19 mouse cellular contexts compared by ENCODE assay signal in the genomic region with DNA sequence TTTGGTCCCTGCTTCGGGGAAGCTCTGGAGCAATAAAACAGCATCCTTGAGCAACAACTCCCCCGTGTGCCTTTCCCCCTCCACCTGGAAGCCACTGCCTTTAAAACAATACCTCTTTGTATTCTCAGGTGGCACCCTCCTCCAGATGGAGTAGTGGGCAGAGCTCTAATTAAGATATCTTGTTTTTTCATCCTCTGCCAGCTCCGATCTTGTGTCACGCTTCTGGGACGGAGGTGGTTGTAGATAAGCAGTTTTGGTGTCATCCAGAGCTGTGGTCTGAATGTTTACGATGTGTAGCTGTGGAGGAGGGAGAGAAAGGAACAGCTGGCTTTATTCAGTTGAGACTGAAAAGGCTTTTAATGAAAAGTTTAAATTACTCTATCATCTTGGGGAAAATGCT.
DNase-seq lines count a peak whose midpoint lies in the region; ATAC-seq and TF ChIP-seq lines count a peak whose summit lies in the region.
"Had no signal": no experiment of that assay in that cellular context is flagged by ENCODE, and none has a peak within 500 bp of the region (broad histone marks: within the 10 kb centered on the region; RNA-seq: fewer than 3 reads in every experiment).

No protein-coding gene starts in this region.

- H3K9ac ChIP-seq in kidney, postnatal 0 days (ENCODE audit: low read depth, low read length): no peak overlapping the region
- no peak overlapping the region for H3K9ac ChIP-seq in liver, embryonic 14.5 days (replicated peaks)
- H3K9ac ChIP-seq: embryonic facial prominence, embryonic 13.5 days; forebrain, embryonic 12.5 days; hindbrain, embryonic 15.5 days had no signal

- peak; percentile 76 for ATAC-seq in kidney, postnatal 0 days (replicated peaks; ENCODE audit: low FRiP score, low read depth)
- peak; percentile 75 for ATAC-seq in liver, embryonic 14.5 days (ENCODE audit: insufficient read depth)
- ATAC-seq: Patski had no signal

- H3K27ac ChIP-seq in kidney, postnatal 0 days: no peak overlapping the region
- H3K27ac ChIP-seq in liver, embryonic 14.5 days: no peak overlapping the region
- H3K27ac ChIP-seq: embryonic facial prominence, embryonic 13.5 days; forebrain, embryonic 12.5 days; hindbrain, embryonic 15.5 days; midbrain, embryonic 10.5 days had no signal

- 0 out of 2 replicates have a peak overlapping the region, but pooled peaks have one; percentile 3 for H3K4me2 ChIP-seq in kidney, postnatal 0 days (ENCODE audit: low read length)
- H3K4me2 ChIP-seq in liver, embryonic 14.5 days (ENCODE audit: low read depth): no peak overlapping the region
- H3K4me2 ChIP-seq: embryonic facial prominence, embryonic 13.5 days; forebrain, embryonic 12.5 days; hindbrain, embryonic 15.5 days had no signal

- no peaks in the 10 kb centered on the region for H3K36me3 ChIP-seq in kidney, postnatal 0 days (ENCODE audit: insufficient read depth, low read length)
- no peaks in the 10 kb centered on the region for H3K36me3 ChIP-seq in C2C12 (ENCODE audit: control insufficient read depth, insufficient read depth)
- H3K36me3 ChIP-seq in liver, embryonic 14.5 days (replicated peaks; ENCODE audit: control insufficient read depth, insufficient read depth, low read depth): no peaks in the 10 kb centered on the region
- H3K36me3 ChIP-seq: embryonic facial prominence, embryonic 13.5 days; forebrain, embryonic 12.5 days; hindbrain, embryonic 15.5 days; midbrain, embryonic 10.5 days had no signal

- no peak overlapping the region for H3K4me3 ChIP-seq in kidney, postnatal 0 days (replicated peaks; ENCODE audit: low read depth, low read length)
- H3K4me3 ChIP-seq in C2C12 (ENCODE audit: insufficient read depth, poor library complexity, severe bottlenecking): no peak overlapping the region
- H3K4me3 ChIP-seq in liver, embryonic 14.5 days (ENCODE audit: insufficient read depth in 1 of 2, low read depth in 2 of 2, low read length in 2 of 2): no peak overlapping the region
- H3K4me3 ChIP-seq: embryonic facial prominence, embryonic 13.5 days; forebrain, embryonic 12.5 days; hindbrain, embryonic 15.5 days; midbrain, embryonic 10.5 days had no signal

- H3K79me2 ChIP-seq in C2C12 (ENCODE audit: control insufficient read depth, insufficient read depth): no peaks in the 10 kb centered on the region

- H3ac ChIP-seq in C2C12 (ENCODE audit: control insufficient read depth, insufficient read length, low read depth): no peak overlapping the region

- peak; percentile 51 for TF ChIP-seq EP300 in liver, embryonic 14.5 days (IDR thresholded peaks at IDR 0.05; ENCODE audit: low read depth)

- no peaks in the 10 kb centered on the region for H3K9me3 ChIP-seq in kidney, postnatal 0 days (replicated peaks; ENCODE audit: low read length)
- H3K9me3 ChIP-seq in liver, embryonic 14.5 days (ENCODE audit: control insufficient read depth, low read length): no peaks in the 10 kb centered on the region
- H3K9me3 ChIP-seq: embryonic facial prominence, embryonic 13.5 days; forebrain, embryonic 12.5 days; hindbrain, embryonic 15.5 days; midbrain, embryonic 10.5 days had no signal

- DNase-seq in kidney, postnatal 0 days (ENCODE audit: low spot score): peak; percentile 87
- DNase-seq in kidney, adult 18-20 months: no peak
- DNase-seq in MEL-GATA-1-ER (ENCODE audit: extremely low read depth, low read depth): peak; percentile 54
- peak in 2 of 3 experiments; percentile 16 to 17 for DNase-seq in liver, embryonic 14.5 days (ENCODE audit: low read depth in 3 of 3, low spot score in 3 of 3)
- DNase-seq in thymus, postnatal 14 days: no peak
- DNase-seq in c-Kit-positive CD71-positive TER-119-positive erythroid progenitor cells, embryonic 14.5 days (ENCODE audit: low spot score): no peak
- DNase-seq: cerebellum, adult 11 months; cerebellum, postnatal 25 days; heart, adult 18-20 months; kidney, adult 11 months; layer of hippocampus, adult 9-11 months; lung, postnatal 10 days had no signal

- H3K27me3 ChIP-seq in kidney, postnatal 0 days (ENCODE audit: insufficient read depth, low read length): no peaks in the 10 kb centered on the region
- no peaks in the 10 kb centered on the region for H3K27me3 ChIP-seq in C2C12 (ENCODE audit: control insufficient read depth, insufficient read depth, insufficient read length)
- H3K27me3 ChIP-seq in liver, embryonic 14.5 days (ENCODE audit: control insufficient read depth, insufficient read depth, low read length): no peaks in the 10 kb centered on the region
- H3K27me3 ChIP-seq: CH12.LX; embryonic facial prominence, embryonic 13.5 days; Patski had no signal

- no peaks in the 10 kb centered on the region for H3K4me1 ChIP-seq in kidney, postnatal 0 days (replicated peaks; ENCODE audit: insufficient read depth, low read length)
- H3K4me1 ChIP-seq in liver, embryonic 14.5 days (replicated peaks; ENCODE audit: control insufficient read depth in 2 of 2, insufficient read depth in 2 of 2, low read length in 1 of 2): peaks cover 0 to 17% of the 10 kb centered on the region in 2 experiments; a peak in 3 of 4 replicates
- H3K4me1 ChIP-seq: hindbrain, embryonic 15.5 days had no signal

- H3K79me3 ChIP-seq in C2C12 (ENCODE audit: low read depth): no peaks in the 10 kb centered on the region

- TF ChIP-seq CTCF in kidney, postnatal 0 days (IDR thresholded peaks at IDR 0.05; ENCODE audit: low read depth): no peak
- no peak for TF ChIP-seq CTCF in C2C12 (IDR thresholded peaks at IDR 0.05; ENCODE audit: control insufficient read depth, insufficient read depth, insufficient read length)
- TF ChIP-seq CTCF in liver, embryonic 14.5 days (IDR thresholded peaks at IDR 0.05; ENCODE audit: low read depth): no peak

- 3% methylated on average over 6 of the region's 6 CpGs for WGBS in kidney, postnatal 0 days
- WGBS in liver, embryonic 14.5 days (ENCODE audit: insufficient replicate concordance): 3% methylated on average over 6 of the region's 6 CpGs

TF ChIP-seq in C2C12, 6 proteins besides CTCF, POLR2A, EP300 and RAD21:
- peak; percentile 64 for TF ChIP-seq MYOD1 (IDR thresholded peaks at IDR 0.05; ENCODE audit: control insufficient read depth, insufficient read length, low read depth)
- TF ChIP-seq FOSL1 (IDR thresholded peaks at IDR 0.05; ENCODE audit: insufficient read depth, low read length, poor library complexity, severe bottlenecking): no peak
- TF ChIP-seq MAX (IDR thresholded peaks at IDR 0.05): no peak

Comparison
In these comparisons a context has a peak if more than half of its experiments do, and no peak if none do; other contexts are left out.
1. DNase-seq: peak in kidney, postnatal 0 days (single experiment), MEL-GATA-1-ER (single experiment) and liver, embryonic 14.5 days (2 of 3); none in kidney, adult 18-20 months (single experiment), thymus, postnatal 14 days (single experiment) and c-Kit-positive CD71-positive TER-119-positive erythroid progenitor cells, embryonic 14.5 days (single experiment).